Mouse (Mus musculus) frontal cortex, postnatal 36 days (tissue): ENCODE data around the gene Abhd17c.
"Not testable (repeated sequence)": the region's sequence is repeated elsewhere in the genome, so short reads cannot be mapped to it uniquely, and the experiment has no call there.

Experiments used
- DNase-seq, 2 experiments: peaks; one replicate each; pipeline ENCODE4 v3.0.0; 2022; ENCODE audit warnings: low spot score in 2 of 2

Abhd17c gene

GRCm38 (mm10) chr7:84152821-84153220, 1.1 kb upstream of the Abhd17c start:
- no peak for DNase-seq

GRCm38 (mm10) chr7:84152374-84152773, 681 bp upstream of the Abhd17c start:
- no peak for DNase-seq

- DNase-seq = peak; percentile 87 to 90
These were observed 254 bp upstream of the Abhd17c start for GRCm38 (mm10) chr7:84151960-84152334.

- DNase-seq = no peak
These were observed 1.2 kb downstream of the Abhd17c start for GRCm38 (mm10) chr7:84150361-84151000.

GRCm38 (mm10) chr7:84149821-84150220, 1.9 kb downstream of the Abhd17c start:
- DNase-seq = no peak

GRCm38 (mm10) chr7:84148896-84149295, 2.8 kb downstream of the Abhd17c start:
- peak in 1 of 2 experiments; percentile 23 for DNase-seq

- no peak for DNase-seq
These were observed 3.9 kb downstream of the Abhd17c start for GRCm38 (mm10) chr7:84147746-84148145.

- DNase-seq = no peak
These were observed 6.1 kb downstream of the Abhd17c start for GRCm38 (mm10) chr7:84145633-84146032.

- no peak for DNase-seq
These were observed 8.8 kb downstream of the Abhd17c start for GRCm38 (mm10) chr7:84142736-84143473.

- DNase-seq = no peak
These were observed 9.5 kb downstream of the Abhd17c start for GRCm38 (mm10) chr7:84142196-84142595.

- DNase-seq = no peak
These were observed 12.1 kb downstream of the Abhd17c start for GRCm38 (mm10) chr7:84139566-84139965.

GRCm38 (mm10) chr7:84138731-84139130, 13.0 kb downstream of the Abhd17c start:
- no peak for DNase-seq

- peak; percentile 43 to 55 for DNase-seq
These were observed 13.9 kb downstream of the Abhd17c start for GRCm38 (mm10) chr7:84137779-84138178.

- DNase-seq = no peak
These were observed 15.6 kb downstream of the Abhd17c start for GRCm38 (mm10) chr7:84135799-84136700.

- DNase-seq = no peak
These were observed 19.0 kb downstream of the Abhd17c start for GRCm38 (mm10) chr7:84132704-84133103.

GRCm38 (mm10) chr7:84131736-84132135, 20.0 kb downstream of the Abhd17c start:
- no peak for DNase-seq

GRCm38 (mm10) chr7:84128661-84129060, 23.0 kb downstream of the Abhd17c start:
- peak in 1 of 2 experiments; percentile 39 for DNase-seq

- no peak for DNase-seq
These were observed 26.0 kb downstream of the Abhd17c start for GRCm38 (mm10) chr7:84125730-84126129.

- DNase-seq = not testable (repeated sequence)
These were observed 28.0 kb downstream of the Abhd17c start for GRCm38 (mm10) chr7:84123651-84124050.

GRCm38 (mm10) chr7:84121778-84122177, 29.9 kb downstream of the Abhd17c start:
- DNase-seq = no peak

- DNase-seq = no peak
These were observed 31.4 kb downstream of the Abhd17c start for GRCm38 (mm10) chr7:84120142-84120760.
